Mouse (Mus musculus) limb, embryonic 14.5 days (tissue): ENCODE measurements around the gene Hist1h4c. TPM values are rescaled to one million over a fixed set of nuclear protein-coding genes. Genes with fewer than 3 reads are reported as not detected.
"Not testable (repeated sequence)": the region's sequence is repeated elsewhere in the genome, so short reads cannot be mapped to it uniquely, and the experiment has no call there.

Experiments used
- ATAC-seq: fragments of 200-750 bp; cut with Nextera tagmentation; 2 replicates; pipeline ENCODE4 v1.8.0; 2017; ENCODE audit warnings: low read depth, moderate number of reproducible peaks, moderate TSS enrichment; ENCODE audit not compliant: low FRiP score
- DNase-seq: peaks from one replicate; pipeline ENCODE4 v3.0.0-alpha.2; 2015; ENCODE audit warnings: low spot score
- H3K27ac ChIP-seq: fragments of 300-500 bp; sonication (generic); replicated peaks from 2 replicates; pipeline ENCODE4 v1.5.1; 2014; ENCODE audit warnings: low read depth, mild to moderate bottlenecking, low read length, moderate library complexity, mixed read lengths
- H3K27me3 ChIP-seq: fragments of 300-500 bp; sonication (generic); 2 replicates; pipeline ENCODE4 v1.6.1; 2014; ENCODE audit warnings: low read length, mixed read lengths; ENCODE audit not compliant: control insufficient read depth, insufficient read depth
- H3K36me3 ChIP-seq: fragments of 300-500 bp; sonication (generic); 2 replicates; pipeline ENCODE4 v1.6.1; 2014; ENCODE audit warnings: mild to moderate bottlenecking, low read length, moderate library complexity, mixed read lengths; ENCODE audit not compliant: control insufficient read depth, insufficient read depth
- H3K4me1 ChIP-seq: fragments of 300-500 bp; sonication (generic); 2 replicates; pipeline ENCODE4 v1.6.1; 2014; ENCODE audit warnings: antibody characterized with exemption, low read length, mixed read lengths; ENCODE audit not compliant: control insufficient read depth, insufficient read depth
- H3K4me2 ChIP-seq: fragments of 300-500 bp; sonication (generic); replicated peaks from 2 replicates; pipeline ENCODE4 v1.6.1; 2014; ENCODE audit warnings: low read depth, mild to moderate bottlenecking, low read length, moderate library complexity; ENCODE audit not compliant: severe bottlenecking
- H3K4me3 ChIP-seq: fragments of 300-500 bp; sonication (generic); replicated peaks from 2 replicates; pipeline ENCODE4 v1.5.1; 2014; ENCODE audit warnings: low read length
- H3K9ac ChIP-seq: fragments of 300-500 bp; sonication (generic); 2 replicates; pipeline ENCODE4 v1.6.1; 2014; ENCODE audit warnings: mild to moderate bottlenecking, low read depth, low read length, moderate library complexity; ENCODE audit not compliant: severe bottlenecking
- H3K9me3 ChIP-seq: fragments of 300-500 bp; sonication (generic); 2 replicates; pipeline ENCODE4 v1.6.1; 2016; ENCODE audit warnings: low read length; ENCODE audit not compliant: control insufficient read depth
- POLR2A ChIP-seq: fragments of 200-500 bp; IDR thresholded peaks from 2 replicates; pipeline ENCODE4 v1.8.0; 2012; ENCODE audit warnings: inconsistent platforms, mild to moderate bottlenecking, moderate library complexity, borderline replicate concordance; ENCODE audit not compliant: insufficient read depth, insufficient read length; ENCODE audit errors: extremely low read depth
- WGBS: fragments of 180-500 bp; shearing (Covaris S2); extraction: QIAGEN DNeasy Blood & Tissue Kit; methylation state at CpG from one replicate; pipeline ENCODE4 v1.1.7; 2014; 5-methylcytosine and 5-hydroxymethylcytosine counted together
- polyA plus RNA-seq, 2 experiments: library from polyadenylated mRNA; depleted of rRNA in 1 of 2; stranded (reverse) in 1 of 2; unstranded in 1 of 2; fragments of >200 nt; fragmentation: Nextera tagmentation in 1 of 2; extraction: Ambion mirVana in 1 of 2; gene quantifications; 2 replicates each; pipeline versions ENCODE4 v1.2.1 to v1.2.3; 2012 to 2014

The Hist1h4c gene
- polyA plus RNA-seq, 2 experiments: 8.7 to 10.0 TPM

- Histone ChIP-seq H3K4me1 (peaks cover 18% of the 10 kb centered on the region), H3K4me2 (peak overlapping the region; percentile 52), H3K4me3 (peak overlapping the region; percentile 45), H3K27me3 (no peaks in the 10 kb centered on the region), H3K27ac (peak overlapping the region; percentile 97), H3K9ac (peak overlapping the region; percentile 57), H3K9me3 (no peaks in the 10 kb centered on the region), H3K36me3 (no peaks in the 10 kb centered on the region)
- ATAC-seq (no peak), DNase-seq (peak; percentile 29)
- TF ChIP-seq POLR2A: no peak
- 48% methylated on average over 4 of the region's 4 CpGs for WGBS
These were observed 12.3 kb downstream of the Hist1h4c start for GRCm38 (mm10) chr13:23685966-23686365.

- Histone ChIP-seq H3K9ac (peak overlapping the region; percentile 57), H3K27me3 (no peaks in the 10 kb centered on the region), H3K9me3 (no peaks in the 10 kb centered on the region), H3K4me2 (peak overlapping the region; percentile 52), H3K36me3 (no peaks in the 10 kb centered on the region), H3K27ac (peak overlapping the region; percentile 97), H3K4me3 (peak overlapping the region; percentile 45), H3K4me1 (peaks cover 18% of the 10 kb centered on the region)
- WGBS: 10% methylated on average over 15 of the region's 15 CpGs
- ATAC-seq (no peak), DNase-seq (peak; percentile 56)
- no peak for TF ChIP-seq POLR2A
These were observed 13.0 kb downstream of the Hist1h4c start for GRCm38 (mm10) chr13:23685121-23685861.

GRCm38 (mm10) chr13:23684295-23684945 is 13.8 kb downstream of the Hist1h4c start:
- WGBS: under 1% methylated on average over 8 of the region's 37 CpGs
- TF ChIP-seq POLR2A: peak; percentile 56; the same call in 1 of the 2 replicates
- peak; percentile 5; the same call in 1 of the 2 replicates for ATAC-seq

GRCm38 (mm10) chr13:23683755-23684281 is 14.4 kb downstream of the Hist1h4c start, which contains the start of the genes Hist1h2ac and Hist1h2bc:
Hist1h2ac (minus strand) TSS chr13:23683948.
Hist1h2bc (plus strand) TSS chr13:23684199.
- Histone ChIP-seq H3K9ac (peak within 1 kb of the TSS; percentile 57), H3K9me3 (no peaks in the 10 kb centered on the region), H3K4me2 (peak within 1 kb of the TSS; percentile 52), H3K27ac (peak within 1 kb of the TSS; percentile 97), H3K4me1 (peaks cover 18% of the 10 kb centered on the region), H3K4me3 (peak within 1 kb of the TSS; percentile 45), H3K27me3 (no peaks in the 10 kb centered on the region), H3K36me3 (no peaks in the 10 kb centered on the region)
- DNase-seq (peak; percentile 100), ATAC-seq (peak; percentile 96)
- TF ChIP-seq POLR2A: 0 out of 2 replicates have a peak, but pooled peaks have one; percentile 42
- under 1% methylated on average over 21 of the region's 32 CpGs for WGBS

More at GRCm38 (mm10) chr13:23684295-23684945, 13.8 kb downstream of the Hist1h4c start:
- H3K4me3 ChIP-seq: peak overlapping the region; percentile 45
- DNase-seq: peak; percentile 80
- peak overlapping the region; percentile 52 for H3K4me2 ChIP-seq
- H3K9ac ChIP-seq: peak overlapping the region; percentile 57
- not testable (repeated sequence) for H3K36me3 ChIP-seq, H3K27me3 ChIP-seq, H3K9me3 ChIP-seq
- H3K4me1 ChIP-seq: peaks cover 18% of the 10 kb centered on the region
- H3K27ac ChIP-seq: peak overlapping the region; percentile 97

- peak; percentile 34 for DNase-seq
- not testable (repeated sequence) for H3K9me3 ChIP-seq
These were observed 15.1 kb downstream of the Hist1h4c start for GRCm38 (mm10) chr13:23682947-23683754.

More at GRCm38 (mm10) chr13:23682947-23683754, 15.1 kb downstream of the Hist1h4c start:
- 13% methylated on average over 10 of the region's 30 CpGs for WGBS
- Histone ChIP-seq H3K4me3 (peak overlapping the region; percentile 45), H3K9ac (peak overlapping the region; percentile 54), H3K4me2 (peak overlapping the region; percentile 50), H3K27ac (peak overlapping the region; percentile 89), H3K4me1 (peaks cover 18% of the 10 kb centered on the region)
- 0 out of 2 replicates have a peak, but pooled peaks have one; percentile 19 for TF ChIP-seq POLR2A
- peak; percentile 24 for ATAC-seq
- H3K36me3 ChIP-seq, H3K27me3 ChIP-seq: not testable (repeated sequence)
